Mouse (Mus musculus) midbrain, embryonic 15.5 days (tissue): ENCODE data around the gene Pard3. TPM values are rescaled to one million over a fixed set of nuclear protein-coding genes. Genes with fewer than 3 reads are reported as not detected.

ENCODE experiments used
- ATAC-seq: fragments of 200-750 bp; cut with Nextera tagmentation; replicated peaks from 2 replicates; pipeline ENCODE4 v1.8.0; 2017; ENCODE audit warnings: moderate TSS enrichment
- H3K27ac ChIP-seq: fragments of 300-500 bp; sonication (generic); 2 replicates; pipeline ENCODE4 v1.5.1; 2015; ENCODE audit warnings: mild to moderate bottlenecking, inconsistent platforms
- H3K27me3 ChIP-seq: fragments of 300-500 bp; sonication (generic); replicated peaks from 2 replicates; pipeline ENCODE4 v1.6.1; 2015; ENCODE audit warnings: inconsistent platforms
- H3K36me3 ChIP-seq: fragments of 300-500 bp; sonication (generic); replicated peaks from 2 replicates; pipeline ENCODE4 v1.6.1; 2015; ENCODE audit warnings: inconsistent platforms
- H3K4me1 ChIP-seq: fragments of 300-500 bp; sonication (generic); 2 replicates; pipeline ENCODE4 v1.6.1; 2015; ENCODE audit warnings: inconsistent platforms
- H3K4me2 ChIP-seq: fragments of 300-500 bp; sonication (generic); 2 replicates; pipeline ENCODE4 v1.6.1; 2015; ENCODE audit warnings: inconsistent platforms, mild to moderate bottlenecking, moderate library complexity
- H3K4me3 ChIP-seq: fragments of 300-500 bp; sonication (generic); 2 replicates; pipeline ENCODE4 v1.5.1; 2015; ENCODE audit warnings: mild to moderate bottlenecking, inconsistent platforms
- H3K9ac ChIP-seq: fragments of 300-500 bp; sonication (generic); 2 replicates; pipeline ENCODE4 v1.6.1; 2015; ENCODE audit warnings: mild to moderate bottlenecking, inconsistent platforms
- H3K9me3 ChIP-seq: fragments of 300-500 bp; sonication (generic); 2 replicates; pipeline ENCODE4 v1.6.1; 2016; ENCODE audit warnings: inconsistent platforms
- WGBS: fragments of 180-500 bp; shearing (Covaris S2); methylation state at CpG from one replicate; pipeline ENCODE4 v1.1.7; 2015; ENCODE audit warnings: mixed read lengths; 5-methylcytosine and 5-hydroxymethylcytosine counted together
- polyA plus RNA-seq: library from polyadenylated mRNA; unstranded; fragments of >200 nt; fragmentation: Nextera tagmentation; extraction: Ambion mirVana; gene quantifications from 2 replicates; pipeline ENCODE4 v1.2.1, GENCODE M21; 2015

Pard3 gene
- polyA plus RNA-seq, 1 experiment from 2014 or later, result 21.6 TPM

GRCm38 (mm10) chr8:127262436-127262835 is 198.7 kb downstream of the Pard3 start:
- no peaks in the 10 kb centered on the region for H3K27me3 ChIP-seq
- peaks cover 19% of the 10 kb centered on the region for H3K4me1 ChIP-seq
- no peak for ATAC-seq
- WGBS, result 63% methylated on average over 3 of the region's 3 CpGs
- H3K27ac ChIP-seq, result no peak overlapping the region
- H3K36me3 ChIP-seq, result no peaks in the 10 kb centered on the region
- no peak overlapping the region for H3K4me3 ChIP-seq
- no peak overlapping the region for H3K9ac ChIP-seq
- no peak overlapping the region for H3K4me2 ChIP-seq
- H3K9me3 ChIP-seq, result no peaks in the 10 kb centered on the region

GRCm38 (mm10) chr8:127262926-127263325 is 199.2 kb downstream of the Pard3 start:
- Histone ChIP-seq H3K27ac (no peak overlapping the region), H3K27me3 (no peaks in the 10 kb centered on the region)
- 90% methylated on average over 4 of the region's 4 CpGs for WGBS

GRCm38 (mm10) chr8:127263457-127263856 is 199.8 kb downstream of the Pard3 start:
- no peak for ATAC-seq

More at GRCm38 (mm10) chr8:127262926-127263325, 199.2 kb downstream of the Pard3 start:
- Histone ChIP-seq H3K9ac (no peak overlapping the region), H3K4me1 (peaks cover 20% of the 10 kb centered on the region), H3K4me3 (no peak overlapping the region), H3K9me3 (no peaks in the 10 kb centered on the region), H3K36me3 (no peaks in the 10 kb centered on the region), H3K4me2 (no peak overlapping the region)
- no peak for ATAC-seq

GRCm38 (mm10) chr8:127264691-127265470 is 201.2 kb downstream of the Pard3 start:
- H3K4me1 ChIP-seq, result peaks cover 29% of the 10 kb centered on the region
- no peak overlapping the region for H3K9ac ChIP-seq
- no peak overlapping the region for H3K4me2 ChIP-seq
- no peaks in the 10 kb centered on the region for H3K9me3 ChIP-seq
- no peaks in the 10 kb centered on the region for H3K36me3 ChIP-seq
- WGBS, result 88% methylated on average over 8 of the region's 8 CpGs
- H3K27ac ChIP-seq, result no peak overlapping the region
- ATAC-seq, result no peak
- no peak overlapping the region for H3K4me3 ChIP-seq
- no peaks in the 10 kb centered on the region for H3K27me3 ChIP-seq

More at GRCm38 (mm10) chr8:127263457-127263856, 199.8 kb downstream of the Pard3 start:
- Histone ChIP-seq H3K27ac (no peak overlapping the region), H3K27me3 (no peaks in the 10 kb centered on the region), H3K9ac (no peak overlapping the region), H3K4me3 (no peak overlapping the region), H3K9me3 (no peaks in the 10 kb centered on the region), H3K36me3 (no peaks in the 10 kb centered on the region), H3K4me1 (peaks cover 21% of the 10 kb centered on the region), H3K4me2 (no peak overlapping the region)
- 51% methylated on average over 5 of the region's 5 CpGs for WGBS

GRCm38 (mm10) chr8:127266777-127267176 is 203.1 kb downstream of the Pard3 start:
- no peaks in the 10 kb centered on the region for H3K27me3 ChIP-seq
- H3K27ac ChIP-seq, result peak overlapping the region; percentile 24; the same call in 1 of the 2 replicates
- H3K9me3 ChIP-seq, result no peaks in the 10 kb centered on the region
- H3K4me2 ChIP-seq, result no peak overlapping the region
- H3K9ac ChIP-seq, result no peak overlapping the region
- H3K36me3 ChIP-seq, result no peaks in the 10 kb centered on the region
- no peak for ATAC-seq
- 25% methylated on average over 5 of the region's 5 CpGs for WGBS
- peaks cover 29% of the 10 kb centered on the region for H3K4me1 ChIP-seq
- H3K4me3 ChIP-seq, result no peak overlapping the region

- peak; percentile 87 for ATAC-seq
- peak overlapping the region; percentile 11; the same call in 1 of the 2 replicates for H3K4me2 ChIP-seq
- H3K27ac ChIP-seq, result peak overlapping the region; percentile 65; the same call in 1 of the 2 replicates
- no peaks in the 10 kb centered on the region for H3K9me3 ChIP-seq
- H3K4me1 ChIP-seq, result peaks cover 25% of the 10 kb centered on the region
- no peaks in the 10 kb centered on the region for H3K36me3 ChIP-seq
- 14% methylated on average over 12 of the region's 12 CpGs for whole genome bisulfite sequencing
- H3K9ac ChIP-seq, result no peak overlapping the region
- H3K4me3 ChIP-seq, result no peak overlapping the region
- H3K27me3 ChIP-seq, result no peaks in the 10 kb centered on the region
These were observed 204.7 kb downstream of the Pard3 start for GRCm38 (mm10) chr8:127268239-127269024.

- Histone ChIP-seq H3K4me3 (no peak overlapping the region), H3K9me3 (no peaks in the 10 kb centered on the region), H3K36me3 (no peaks in the 10 kb centered on the region), H3K27ac (peak overlapping the region; percentile 50), H3K4me1 (peaks cover 25% of the 10 kb centered on the region), H3K27me3 (no peaks in the 10 kb centered on the region), H3K9ac (no peak overlapping the region), H3K4me2 (no peak overlapping the region)
- WGBS, result 50% methylated on average over 2 of the region's 2 CpGs
- ATAC-seq, result no peak
These were observed 205.5 kb downstream of the Pard3 start for GRCm38 (mm10) chr8:127269082-127269747.

GRCm38 (mm10) chr8:127271186-127271585 is 207.5 kb downstream of the Pard3 start:
- ATAC-seq, result no peak
- Histone ChIP-seq H3K27ac (no peak overlapping the region), H3K36me3 (no peaks in the 10 kb centered on the region), H3K4me3 (no peak overlapping the region), H3K27me3 (no peaks in the 10 kb centered on the region), H3K4me1 (peaks cover 25% of the 10 kb centered on the region), H3K9ac (no peak overlapping the region), H3K9me3 (no peaks in the 10 kb centered on the region), H3K4me2 (no peak overlapping the region)
- WGBS, result 92% methylated on average over 3 of the region's 3 CpGs

GRCm38 (mm10) chr8:127280299-127280974 is 216.7 kb downstream of the Pard3 start:
- peak overlapping the region; percentile 38; the same call in 1 of the 2 replicates for H3K27ac ChIP-seq
- WGBS, result 76% methylated on average over 7 of the region's 7 CpGs

GRCm38 (mm10) chr8:127281035-127281434 is 217.3 kb downstream of the Pard3 start:
- ATAC-seq, result no peak
- H3K27ac ChIP-seq, result peak overlapping the region; percentile 38; the same call in 1 of the 2 replicates
- H3K4me1 ChIP-seq, result peaks cover 14% of the 10 kb centered on the region
- no peak overlapping the region for H3K4me2 ChIP-seq
- H3K27me3 ChIP-seq, result no peaks in the 10 kb centered on the region
- 54% methylated on average over 4 of the region's 4 CpGs for WGBS
- H3K4me3 ChIP-seq, result no peak overlapping the region
- H3K9me3 ChIP-seq, result no peaks in the 10 kb centered on the region
- no peaks in the 10 kb centered on the region for H3K36me3 ChIP-seq
- H3K9ac ChIP-seq, result no peak overlapping the region

More at GRCm38 (mm10) chr8:127280299-127280974, 216.7 kb downstream of the Pard3 start:
- Histone ChIP-seq H3K27me3 (no peaks in the 10 kb centered on the region), H3K9me3 (no peaks in the 10 kb centered on the region), H3K4me3 (no peak overlapping the region), H3K36me3 (no peaks in the 10 kb centered on the region), H3K9ac (no peak overlapping the region), H3K4me2 (no peak overlapping the region), H3K4me1 (peaks cover 14% of the 10 kb centered on the region)
- no peak for ATAC-seq

GRCm38 (mm10) chr8:127284462-127285216 is 220.9 kb downstream of the Pard3 start:
- no peaks in the 10 kb centered on the region for H3K27me3 ChIP-seq
- H3K27ac ChIP-seq, result no peak overlapping the region
- no peaks in the 10 kb centered on the region for H3K9me3 ChIP-seq
- H3K9ac ChIP-seq, result no peak overlapping the region
- 77% methylated on average over 9 of the region's 9 CpGs for WGBS
- ATAC-seq, result no peak
- no peaks in the 10 kb centered on the region for H3K36me3 ChIP-seq
- H3K4me3 ChIP-seq, result no peak overlapping the region
- no peak overlapping the region for H3K4me2 ChIP-seq
- H3K4me1 ChIP-seq, result peaks cover 14% of the 10 kb centered on the region
